Mouse (Mus musculus) heart, postnatal 0 days (tissue): Measurements from ENCODE around the gene Drd2. TPM values are rescaled to one million over a fixed set of nuclear protein-coding genes. Genes with fewer than 3 reads are reported as not detected.

ENCODE experiments used
- ATAC-seq: fragments of 200-750 bp; cut with Nextera tagmentation; 2 replicates; pipeline ENCODE4 v1.8.0; 2017; ENCODE audit warnings: low read depth, moderate number of reproducible peaks, moderate library complexity; ENCODE audit not compliant: insufficient read depth
- DNase-seq: peaks from one replicate; pipeline ENCODE4 v3.0.0-alpha.2; 2016; ENCODE audit warnings: low spot score
- H3K27ac ChIP-seq: fragments of 300-500 bp; sonication (generic); 2 replicates; pipeline ENCODE4 v1.5.1; 2014; ENCODE audit warnings: low read depth, mild to moderate bottlenecking
- H3K27me3 ChIP-seq: fragments of 300-500 bp; sonication (generic); 2 replicates; pipeline ENCODE4 v1.6.1; 2014; ENCODE audit warnings: low read length, mixed read lengths; ENCODE audit not compliant: control insufficient read depth, insufficient read depth
- H3K36me3 ChIP-seq: fragments of 300-500 bp; sonication (generic); replicated peaks from 2 replicates; pipeline ENCODE4 v1.6.1; 2014; ENCODE audit warnings: low read length, mixed read lengths; ENCODE audit not compliant: control insufficient read depth, insufficient read depth
- H3K4me1 ChIP-seq: fragments of 300-500 bp; sonication (generic); 2 replicates; pipeline ENCODE4 v1.6.1; 2014; ENCODE audit warnings: antibody characterized with exemption; ENCODE audit not compliant: control insufficient read depth, insufficient read depth
- H3K4me2 ChIP-seq: fragments of 300-500 bp; sonication (generic); 2 replicates; pipeline ENCODE4 v1.6.1; 2014; ENCODE audit warnings: low read depth, mild to moderate bottlenecking, low read length, moderate library complexity
- H3K4me3 ChIP-seq: fragments of 300-500 bp; sonication (generic); 2 replicates; pipeline ENCODE4 v1.5.1; 2014; ENCODE audit warnings: low read depth, low read length
- H3K9ac ChIP-seq: fragments of 300-500 bp; sonication (generic); replicated peaks from 2 replicates; pipeline ENCODE4 v1.6.1; 2014; ENCODE audit warnings: low read depth, low read length, mixed read lengths
- H3K9me3 ChIP-seq: fragments of 300-500 bp; sonication (generic); replicated peaks from 2 replicates; pipeline ENCODE4 v1.6.1; 2016; ENCODE audit warnings: low read length; ENCODE audit not compliant: control insufficient read depth
- CTCF ChIP-seq: IDR thresholded peaks from 2 replicates; pipeline ENCODE4 v1.5.1; 2016; ENCODE audit warnings: antibody characterized with exemption, control low read depth, low read depth
- EP300 ChIP-seq: IDR thresholded peaks from 2 replicates; pipeline ENCODE4 v1.6.1; 2016; ENCODE audit warnings: antibody characterized with exemption, low read depth
- WGBS: fragments of 180-500 bp; shearing (Covaris S2); extraction: QIAGEN DNeasy Blood & Tissue Kit; methylation state at CpG from one replicate; pipeline ENCODE4 v1.1.7; 2014; 5-methylcytosine and 5-hydroxymethylcytosine counted together
- polyA plus RNA-seq: library from polyadenylated mRNA; unstranded; fragments of >200 nt; fragmentation: Nextera tagmentation; extraction: Ambion mirVana; gene quantifications from 2 replicates; pipeline ENCODE4 v1.2.1, GENCODE M21; 2015
- total RNA-seq: library from RNA; depleted of rRNA; stranded (reverse); fragments of >200 nt; gene quantifications from 2 replicates; pipeline ENCODE4 v1.2.3, GENCODE M21; 2014; ENCODE audit warnings: low replicate concordance; rRNA removed

Drd2 gene
- total and polyA plus RNA-seq, 2 experiments from 2014 or later, result 0.18 TPM; not detected in 1

DNA sequence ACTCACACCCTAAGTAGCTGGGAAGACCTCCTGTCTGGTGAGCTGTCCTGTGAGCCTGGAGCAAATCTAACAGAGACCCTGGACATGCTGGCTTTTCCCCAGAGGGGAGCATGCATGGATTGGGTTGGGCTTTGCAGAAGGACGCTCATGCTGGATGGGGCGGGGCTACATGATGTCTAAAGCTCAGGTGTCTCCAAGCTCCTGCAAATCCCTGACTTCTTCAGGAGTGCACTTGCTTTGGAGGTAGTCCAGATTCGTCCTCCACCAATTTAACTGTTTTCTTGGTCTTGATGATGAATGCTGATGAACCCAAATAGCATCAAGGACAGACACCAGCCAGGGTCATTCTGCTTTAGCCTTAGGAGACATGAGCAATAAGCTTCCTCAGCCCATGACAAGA, 110.1 kb downstream of the Drd2 start:
- H3K4me3 ChIP-seq, result no peak overlapping the region
- no peak overlapping the region for H3K27ac ChIP-seq
- H3K9me3 ChIP-seq, result 0 out of 2 replicates have a peak, but pooled peaks cover 4% of the 10 kb centered on the region
- TF ChIP-seq EP300, result no peak
- no peak for TF ChIP-seq CTCF
- no peak for DNase-seq
- no peak for ATAC-seq
- WGBS, result 77% methylated on average over 3 of the region's 3 CpGs
- H3K9ac ChIP-seq, result no peak overlapping the region
- no peaks in the 10 kb centered on the region for H3K36me3 ChIP-seq
- peaks cover 7% of the 10 kb centered on the region for H3K4me1 ChIP-seq
- no peak overlapping the region for H3K4me2 ChIP-seq
- H3K27me3 ChIP-seq, result no peaks in the 10 kb centered on the region

DNA sequence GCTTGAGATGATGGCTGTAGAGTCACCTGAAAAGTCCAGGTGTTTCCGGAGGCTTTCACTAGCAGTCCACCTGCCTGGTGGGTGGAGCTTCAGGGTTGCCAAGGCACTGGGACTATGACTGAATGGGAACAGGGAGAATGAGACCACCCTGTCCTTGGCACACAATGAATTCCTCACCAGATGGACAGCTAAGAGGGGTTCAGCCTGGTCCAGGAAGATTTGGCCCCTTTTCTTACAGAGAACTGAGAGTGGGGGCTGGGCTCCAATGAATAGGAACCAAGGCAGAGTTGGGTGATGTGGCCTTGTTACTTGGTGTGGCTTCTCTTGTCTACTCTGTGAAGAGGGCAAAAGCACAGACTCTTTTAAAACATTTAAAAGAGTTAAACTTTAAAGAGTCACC, 112.0 kb downstream of the Drd2 start:
- H3K4me3 ChIP-seq, result no peak overlapping the region
- no peaks in the 10 kb centered on the region for H3K4me1 ChIP-seq
- no peaks in the 10 kb centered on the region for H3K27me3 ChIP-seq
- DNase-seq, result no peak
- no peaks in the 10 kb centered on the region for H3K36me3 ChIP-seq
- ATAC-seq, result no peak
- no peak for TF ChIP-seq EP300
- TF ChIP-seq CTCF, result no peak
- WGBS, result 94% methylated on average over 1 of the region's 1 CpGs
- no peak overlapping the region for H3K9ac ChIP-seq
- H3K9me3 ChIP-seq, result 0 out of 2 replicates have a peak, but pooled peaks cover 4% of the 10 kb centered on the region
- H3K27ac ChIP-seq, result no peak overlapping the region
- H3K4me2 ChIP-seq, result no peak overlapping the region

DNA sequence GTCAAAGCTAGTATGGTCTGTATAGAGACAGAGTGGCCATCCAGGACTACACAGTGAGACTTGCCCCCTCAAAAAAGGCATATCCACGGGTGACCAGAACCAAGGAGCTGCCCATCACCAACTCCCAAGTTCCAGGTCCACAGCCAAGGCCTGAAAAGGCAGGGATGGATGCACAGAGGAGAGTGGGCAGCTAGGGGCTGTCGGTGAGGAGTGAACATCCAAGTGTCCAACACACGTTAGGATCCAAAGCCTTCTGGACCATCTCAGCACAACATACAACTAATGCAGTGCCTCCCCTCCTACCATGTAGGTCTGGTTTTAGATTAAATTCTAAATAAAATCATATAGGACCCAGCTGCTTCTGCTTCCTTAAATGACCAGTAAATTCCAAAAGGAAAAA, 115.7 kb downstream of the Drd2 start:
- no peak for DNase-seq
- H3K4me1 ChIP-seq, result no peaks in the 10 kb centered on the region
- H3K9ac ChIP-seq, result no peak overlapping the region
- WGBS, result 76% methylated on average over 3 of the region's 3 CpGs
- H3K9me3 ChIP-seq, result 0 out of 2 replicates have a peak, but pooled peaks cover 4% of the 10 kb centered on the region
- no peak for ATAC-seq
- no peaks in the 10 kb centered on the region for H3K27me3 ChIP-seq
- H3K27ac ChIP-seq, result no peak overlapping the region
- no peak overlapping the region for H3K4me2 ChIP-seq
- no peak overlapping the region for H3K4me3 ChIP-seq
- TF ChIP-seq CTCF, result no peak
- TF ChIP-seq EP300, result no peak
- no peaks in the 10 kb centered on the region for H3K36me3 ChIP-seq

Other genes with a start within 250 kb of the Drd2 start
- not detected in 2 replicates for gene Gm4894, start 90.1 kb upstream of the Drd2 start, total RNA-seq
- gene Gm4894, start 90.1 kb upstream of the Drd2 start, polyA plus RNA-seq, result not detected in 2 replicates
- gene Ankk1, start 86.4 kb downstream of the Drd2 start, total RNA-seq, result not detected in 2 replicates
- not detected in 2 replicates for gene Ankk1, start 86.4 kb downstream of the Drd2 start, polyA plus RNA-seq
- gene Ttc12, start 145.6 kb downstream of the Drd2 start, total RNA-seq, result 5.3 and 10.5 TPM in 2 replicates
- 5.1 and 5.4 TPM in 2 replicates for gene Ttc12, start 145.6 kb downstream of the Drd2 start, polyA plus RNA-seq